Mouse (Mus musculus) CH12F3 (cell line): Measurements from ENCODE around the gene Dscaml1.

Source experiments
- in situ Hi-C: fragments of 300-500 bp; cut with MboI; formaldehyde crosslinking; loops from 2 replicates; pipeline ENCODE4 v1.14.3; 2020; ENCODE audit warnings: low sequenced_read_pairs

The Dscaml1 gene

GRCm38 (mm10) chr9:45556882-45557281 is 130.5 kb downstream of the Dscaml1 start:
- in situ Hi-C loops = no loop called here

GRCm38 (mm10) chr9:45560987-45561386 is 134.6 kb downstream of the Dscaml1 start:
- in situ Hi-C loops = no loop called here

- in situ Hi-C loops = no loop called here
Measured at GRCm38 (mm10) chr9:45566843-45567578, 140.6 kb downstream of the Dscaml1 start.

- in situ Hi-C loops = no loop called here
Measured at GRCm38 (mm10) chr9:45569680-45570079, 143.3 kb downstream of the Dscaml1 start.

GRCm38 (mm10) chr9:45570346-45570745 is 143.9 kb downstream of the Dscaml1 start:
- in situ Hi-C loops = no loop called here

- in situ Hi-C loops = no loop called here
Measured at GRCm38 (mm10) chr9:45572787-45573492, 146.5 kb downstream of the Dscaml1 start.

GRCm38 (mm10) chr9:45573493-45573815 is 147.0 kb downstream of the Dscaml1 start:
- in situ Hi-C loops = no loop called here

GRCm38 (mm10) chr9:45574021-45574420 is 147.6 kb downstream of the Dscaml1 start:
- in situ Hi-C loops = no loop called here

- in situ Hi-C loops = no loop called here
Measured at GRCm38 (mm10) chr9:45580069-45580795, 153.8 kb downstream of the Dscaml1 start.

- in situ Hi-C loops = no loop called here
Measured at GRCm38 (mm10) chr9:45586475-45586874, 160.0 kb downstream of the Dscaml1 start.

GRCm38 (mm10) chr9:45587704-45588103 is 161.3 kb downstream of the Dscaml1 start:
- in situ Hi-C loops = no loop called here

GRCm38 (mm10) chr9:45589867-45590266 is 163.4 kb downstream of the Dscaml1 start:
- in situ Hi-C loops = no loop called here

GRCm38 (mm10) chr9:45591061-45591460 is 164.6 kb downstream of the Dscaml1 start:
- in situ Hi-C loops = no loop called here

GRCm38 (mm10) chr9:45592374-45592773 is 165.9 kb downstream of the Dscaml1 start:
- in situ Hi-C loops = no loop called here

GRCm38 (mm10) chr9:45598117-45598516 is 171.7 kb downstream of the Dscaml1 start:
- in situ Hi-C loops = no loop called here

- in situ Hi-C loops = no loop called here
Measured at GRCm38 (mm10) chr9:45599377-45599776, 172.9 kb downstream of the Dscaml1 start.

- in situ Hi-C loops = no loop called here
Measured at GRCm38 (mm10) chr9:45607337-45607736, 180.9 kb downstream of the Dscaml1 start.

GRCm38 (mm10) chr9:45608097-45609031 is 181.9 kb downstream of the Dscaml1 start:
- in situ Hi-C loops = no loop called here

- in situ Hi-C loops = no loop called here
Measured at GRCm38 (mm10) chr9:45610336-45611060, 184.1 kb downstream of the Dscaml1 start.

GRCm38 (mm10) chr9:45614616-45615015 is 188.2 kb downstream of the Dscaml1 start:
- in situ Hi-C loops = no loop called here
